Mouse (Mus musculus): ENCODE measurements around the gene Ephx1. TPM values are rescaled to one million over a fixed set of nuclear protein-coding genes. Genes with fewer than 3 reads are reported as not detected.

The Ephx1 gene
- 85.7 to 97.0 TPM (median 88.5 TPM) in 4 replicates for total RNA-seq (2023)

GRCm38 (mm10) chr1:181020756-181021487 lies at the start of gene Ephx1:
Gene Ephx1, minus strand, starts transcription at chr1:181020904.

GRCm38 (mm10) chr1:181050937-181051336 lies 30.2 kb upstream of the Ephx1 start, which contains the start of gene 9130409I23Rik:
Gene 9130409I23Rik, plus strand, starts transcription at chr1:181051237.

GRCm38 (mm10) chr1:180942166-180943031 lies 78.3 kb downstream of the Ephx1 start, which contains the start of gene Tmem63a:
Gene Tmem63a, plus strand, starts transcription at chr1:180942344.

GRCm38 (mm10) chr1:180934467-180935419 lies 86.0 kb downstream of the Ephx1 start, which contains the start of gene Lefty1:
Gene Lefty1, plus strand, starts transcription at chr1:180935022.

Other genes with a start within 250 kb of the Ephx1 start
- gene H3f3a, start 207.0 kb downstream of the Ephx1 start, total RNA-seq (2023) = 1,833 to 2,037 TPM (median 1,886 TPM) in 4 replicates
- 74.7 to 87.0 TPM (median 79.5 TPM) in 4 replicates for gene Sde2, start 169.8 kb downstream of the Ephx1 start, total RNA-seq (2023)
- gene Lefty2, start 127.8 kb downstream of the Ephx1 start, total RNA-seq (2023) = not detected in 4 replicates
- gene Pycr2, start 116.6 kb downstream of the Ephx1 start, total RNA-seq (2023) = 20.3 to 23.2 TPM (median 21.3 TPM) in 4 replicates
- gene Lefty1, start 85.9 kb downstream of the Ephx1 start, total RNA-seq (2023) = not detected in 4 replicates
- 28.9 to 37.7 TPM (median 31.3 TPM) in 4 replicates for gene Tmem63a, start 78.6 kb downstream of the Ephx1 start, total RNA-seq (2023)
- not detected in 4 replicates for gene 9130409I23Rik, start 30.3 kb upstream of the Ephx1 start, total RNA-seq (2023)
- 27.9 to 34.0 TPM (median 29.6 TPM) in 4 replicates for gene Nvl, start 123.3 kb upstream of the Ephx1 start, total RNA-seq (2023)
- 23.4 to 33.1 TPM (median 27.7 TPM) in 4 replicates for gene Cnih4, start 123.8 kb upstream of the Ephx1 start, total RNA-seq (2023)
- 289 to 319 TPM (median 291 TPM) in 4 replicates for gene Wdr26, start 191.1 kb upstream of the Ephx1 start, total RNA-seq (2023)